Mouse (Mus musculus): ENCODE results near the gene Mgarp. TPM values are rescaled to one million over a fixed set of nuclear protein-coding genes. Genes with fewer than 3 reads are reported as not detected.
"Not testable (repeated sequence)": the region's sequence is repeated elsewhere in the genome, so short reads cannot be mapped to it uniquely, and the experiment has no call there.

Mgarp gene
- total RNA-seq, 1 experiment from 2014 or later: 688 TPM

DNA sequence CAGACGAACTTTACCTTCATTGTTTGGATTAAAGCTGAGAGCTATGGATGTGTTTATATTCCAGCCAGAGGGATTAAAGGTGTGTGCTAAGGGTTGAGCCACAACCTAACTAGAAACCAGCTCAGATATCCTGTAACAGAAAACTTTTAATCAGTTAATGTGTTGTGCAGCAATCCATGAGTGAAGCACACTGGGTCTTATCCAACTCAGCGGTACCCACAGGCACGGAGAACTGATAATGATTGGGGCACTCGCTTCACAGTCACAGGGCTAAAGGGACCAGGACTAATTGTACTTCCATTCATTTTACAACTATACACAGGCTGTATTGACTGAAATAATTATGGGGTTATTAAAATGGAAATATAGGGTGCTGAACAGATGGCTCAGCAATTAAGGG, 29.6 kb downstream of the Mgarp start:
- DNase-seq: no peak

GRCm38 (mm10) chr3:51365517-51365882, 31.0 kb downstream of the Mgarp start:
- DNase-seq: no peak

DNA sequence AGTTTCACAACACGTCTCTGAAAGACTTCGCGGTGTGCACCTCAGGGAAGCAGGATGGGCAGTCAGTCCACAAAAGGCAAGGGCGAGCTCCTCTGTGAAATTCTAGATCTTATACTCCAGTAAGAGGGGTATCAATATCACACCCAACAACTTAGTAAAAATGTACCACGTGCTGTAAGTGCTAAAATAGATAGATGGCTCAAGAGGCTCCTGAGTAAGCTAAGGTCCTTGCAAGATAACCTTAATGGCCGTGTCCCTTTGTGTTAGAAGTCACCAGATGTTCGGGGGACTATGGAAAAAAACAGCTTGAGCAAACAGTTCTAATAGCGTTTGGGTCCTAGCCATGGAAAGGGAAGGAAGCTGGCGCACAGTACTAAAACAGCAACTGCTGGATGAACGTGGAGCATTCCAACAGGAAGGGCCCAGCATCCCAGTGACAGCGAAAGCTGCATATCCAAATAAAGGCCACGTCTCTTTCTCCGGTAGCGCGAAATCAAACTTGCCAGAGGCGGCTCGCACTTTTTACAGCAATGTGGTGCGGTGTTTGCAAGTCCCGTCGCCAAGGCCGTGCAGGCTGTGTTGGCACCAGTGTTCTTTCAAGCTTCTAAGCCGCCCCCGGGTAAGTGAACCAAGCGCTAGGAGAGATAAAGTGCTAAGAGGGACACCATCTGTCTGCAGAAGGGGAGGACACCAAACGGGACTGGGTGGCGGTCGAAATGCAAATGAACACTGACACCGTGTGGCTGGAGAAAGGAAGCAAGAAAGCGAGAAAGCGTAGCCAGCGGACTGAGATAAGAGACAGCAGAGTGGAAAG, 31.6 kb downstream of the Mgarp start:
- peak; percentile 66 for DNase-seq

DNA sequence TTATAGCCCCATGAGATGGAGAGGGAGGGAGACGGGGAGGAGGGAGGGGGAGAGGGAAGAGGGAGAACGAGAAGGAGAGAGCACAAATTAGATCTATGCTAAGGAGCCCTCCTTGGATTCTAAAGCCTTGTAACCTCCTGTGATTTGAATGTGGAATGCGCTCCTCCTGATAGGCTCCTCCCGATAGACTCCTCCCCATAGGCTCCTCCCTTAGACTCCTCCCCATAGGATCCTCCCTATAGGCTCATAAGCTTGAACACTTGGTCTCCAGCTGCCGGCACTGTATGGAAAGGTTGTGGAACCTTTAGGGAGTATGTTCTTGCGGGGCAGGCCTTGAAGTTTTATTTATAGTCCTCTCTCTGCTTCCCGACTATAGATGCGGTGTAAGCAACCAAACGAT, 35.5 kb downstream of the Mgarp start:
- no peak for DNase-seq

DNA sequence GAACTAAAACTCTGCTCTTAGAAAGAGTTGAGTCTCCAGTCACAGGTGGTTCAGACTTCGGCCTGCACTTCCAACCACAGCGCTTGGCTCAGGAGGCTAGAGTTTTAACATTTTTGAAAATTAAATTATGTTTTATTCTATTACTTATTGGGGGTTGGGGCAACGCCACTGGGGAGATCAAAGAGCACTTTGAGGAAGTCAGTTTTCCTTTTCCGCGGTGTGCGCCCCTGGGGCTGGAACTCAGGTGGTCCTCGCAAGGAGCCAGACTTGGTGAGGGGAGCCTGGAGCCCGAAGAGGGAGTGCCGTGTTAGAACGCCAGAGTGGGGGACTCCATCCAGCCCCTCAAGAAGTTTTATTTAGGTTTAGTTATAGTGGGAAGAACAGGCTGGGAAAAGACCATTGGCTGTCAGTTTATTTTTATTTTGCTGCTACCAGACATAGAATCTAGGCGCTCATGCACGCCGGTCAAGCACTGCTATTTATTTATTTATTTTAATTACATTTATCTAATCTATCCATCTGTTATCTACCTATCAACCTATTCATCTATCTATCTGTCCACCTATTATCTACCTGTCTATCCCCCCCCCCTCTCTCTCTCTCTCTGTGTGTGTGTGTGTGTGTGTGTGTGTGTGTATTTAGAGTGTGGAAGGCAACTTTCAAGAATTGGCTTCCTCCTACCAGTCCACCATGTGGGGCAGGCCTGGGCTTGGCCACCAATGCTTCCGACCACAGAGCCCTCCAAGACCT, 36.8 kb downstream of the Mgarp start:
- DNase-seq: no peak

- DNase-seq: peak; percentile 70
Observed at GRCm38 (mm10) chr3:51358660-51359557, 37.6 kb downstream of the Mgarp start.

- DNase-seq: peak; percentile 72
Observed at GRCm38 (mm10) chr3:51358181-51358580, 38.4 kb downstream of the Mgarp start.

DNA sequence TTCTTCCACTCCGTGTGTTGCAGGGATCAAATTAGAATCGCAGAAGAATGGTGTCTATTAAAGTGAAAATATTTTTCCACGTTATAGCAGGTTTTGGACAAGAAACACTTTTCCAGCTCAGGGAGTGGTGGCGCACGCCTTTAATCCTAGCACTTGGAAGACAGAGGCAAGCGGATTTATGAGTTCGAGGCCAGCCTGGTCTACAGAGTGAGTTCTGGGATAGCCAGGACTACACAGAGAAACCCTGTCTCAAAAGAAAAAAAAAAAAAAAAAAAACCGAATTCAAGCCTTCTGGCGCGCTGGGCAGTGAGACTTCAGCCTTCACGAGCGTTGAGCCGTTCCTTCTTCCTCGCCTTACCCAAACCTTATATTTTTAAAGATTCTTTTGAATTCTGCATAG, 38.9 kb downstream of the Mgarp start:
- no peak for DNase-seq

GRCm38 (mm10) chr3:51357078-51357477, 39.5 kb downstream of the Mgarp start:
- no peak for DNase-seq

- not testable (repeated sequence) for DNase-seq
Observed at GRCm38 (mm10) chr3:51354956-51355355, 41.6 kb downstream of the Mgarp start.

DNA sequence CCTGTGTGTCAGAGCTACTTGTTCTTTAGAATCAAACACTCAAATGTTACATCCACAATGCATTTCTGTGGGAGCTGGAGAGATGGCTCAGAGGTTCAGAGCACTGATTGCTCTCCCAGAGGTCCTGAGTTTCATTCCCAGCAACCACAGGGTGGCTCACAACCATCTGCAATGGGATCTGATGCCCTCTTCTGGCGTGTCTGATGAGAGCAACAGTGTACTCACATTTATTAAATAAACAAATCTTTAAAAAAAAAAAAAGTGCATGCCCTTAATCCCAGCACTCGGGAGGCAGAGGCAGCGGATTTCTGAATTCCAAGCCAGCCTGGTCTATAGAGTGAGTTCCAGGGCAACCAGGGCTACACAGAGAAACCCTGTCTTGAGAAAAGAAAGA, 42.5 kb downstream of the Mgarp start:
- no peak for DNase-seq

- DNase-seq: peak; percentile 73
Observed at GRCm38 (mm10) chr3:51353325-51354033, 43.1 kb downstream of the Mgarp start.

- DNase-seq: no peak
Observed at GRCm38 (mm10) chr3:51350806-51351205, 45.7 kb downstream of the Mgarp start.

DNA sequence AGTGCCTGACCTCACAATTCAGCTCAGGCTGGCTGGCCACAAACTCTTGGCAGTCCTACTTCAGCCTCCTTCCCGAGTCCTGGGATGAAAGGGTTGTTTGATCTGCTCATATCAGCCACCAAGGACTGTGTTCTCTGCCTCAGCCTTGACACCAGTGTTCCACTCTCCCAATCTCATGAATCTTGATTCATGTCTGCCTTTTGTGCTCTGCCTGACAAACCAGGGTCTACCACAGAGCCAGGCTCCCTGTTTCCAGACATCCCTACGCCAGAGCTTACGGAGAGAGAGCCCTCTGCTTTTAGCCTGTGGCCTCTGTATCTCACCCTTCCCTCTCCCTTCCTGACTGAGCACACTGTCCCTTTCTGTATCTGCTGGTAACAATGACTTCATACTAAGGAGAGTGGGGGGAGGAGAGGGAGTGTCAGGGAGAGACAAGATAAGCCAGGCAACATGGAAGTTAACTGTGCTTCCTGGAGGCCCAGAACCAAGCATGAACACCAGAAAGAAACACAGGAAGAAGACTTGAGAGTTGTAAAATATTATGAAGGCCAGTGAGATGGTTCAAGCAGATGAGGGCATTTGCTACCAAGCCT, 47.8 kb downstream of the Mgarp start:
- peak; percentile 38 for DNase-seq

DNA sequence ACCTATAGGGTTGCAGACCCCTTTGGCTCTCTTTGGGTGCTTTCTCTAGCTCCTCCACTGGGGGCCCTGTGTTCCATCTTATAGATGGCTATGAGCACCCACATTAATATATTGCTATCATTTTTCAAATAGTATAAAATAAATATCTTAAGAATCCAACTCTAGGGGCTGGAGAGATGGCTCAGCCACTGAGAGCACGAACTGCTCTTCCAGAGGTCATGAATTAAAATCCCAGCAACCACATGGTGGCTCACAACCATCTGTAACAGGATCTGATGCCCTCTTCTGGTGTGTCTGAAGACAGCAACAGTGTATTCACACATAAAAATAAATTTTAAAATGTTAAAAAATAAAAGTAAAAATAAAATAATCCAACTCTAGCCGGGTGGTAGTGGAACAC, 51.5 kb downstream of the Mgarp start:
- not testable (repeated sequence) for DNase-seq

GRCm38 (mm10) chr3:51344182-51344581, 52.4 kb downstream of the Mgarp start:
- not testable (repeated sequence) for DNase-seq

DNA sequence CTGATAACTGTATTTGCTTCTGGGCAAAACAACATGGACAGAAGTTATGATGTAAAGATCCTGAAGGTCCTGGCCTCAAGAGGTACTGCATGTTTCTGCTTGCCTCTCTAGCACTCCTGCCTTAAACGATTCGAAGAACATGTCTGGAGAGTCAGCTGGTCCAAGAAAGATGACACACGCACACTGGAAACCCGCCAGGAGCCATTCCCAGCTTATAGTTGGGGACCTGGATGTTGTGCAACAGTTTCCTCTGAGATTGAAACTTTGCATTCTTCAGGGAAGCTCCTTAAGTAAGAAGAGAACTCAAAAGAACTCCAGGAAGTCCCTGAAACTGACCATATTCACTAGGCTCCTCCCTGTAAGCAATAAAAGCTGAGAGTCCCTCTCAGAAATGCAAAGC, 53.3 kb downstream of the Mgarp start:
- peak; percentile 60 for DNase-seq

- no peak for DNase-seq
Observed at GRCm38 (mm10) chr3:51342152-51342551, 54.4 kb downstream of the Mgarp start.

GRCm38 (mm10) chr3:51341268-51342081, 55.1 kb downstream of the Mgarp start:
- peak; percentile 95 for DNase-seq

- peak; percentile 95 for DNase-seq
Observed at GRCm38 (mm10) chr3:51340552-51341267, 55.8 kb downstream of the Mgarp start, which contains the start of gene Elf2. TSS of gene Elf2 (minus strand) at chr3:51340663.

Measured in adrenal gland, postnatal 25 days (tissue).